Mouse (Mus musculus) brain, embryonic 14.5 days (tissue): Measurements from ENCODE around the gene Rras.

Source experiments
- CTCF ChIP-seq: fragments of 200-500 bp; IDR thresholded peaks from 2 replicates; pipeline ENCODE4 v1.5.1; 2012; ENCODE audit warnings: inconsistent platforms, mild to moderate bottlenecking, moderate library complexity, borderline replicate concordance; ENCODE audit not compliant: insufficient read depth, insufficient read length; ENCODE audit errors: extremely low read depth
- POLR2A ChIP-seq: fragments of 200-500 bp; IDR thresholded peaks from 2 replicates; pipeline ENCODE4 v1.6.1; 2012; ENCODE audit warnings: mild to moderate bottlenecking, inconsistent platforms, borderline replicate concordance; ENCODE audit not compliant: poor library complexity, insufficient read depth, insufficient read length, severe bottlenecking; ENCODE audit errors: extremely low read depth

DNA sequence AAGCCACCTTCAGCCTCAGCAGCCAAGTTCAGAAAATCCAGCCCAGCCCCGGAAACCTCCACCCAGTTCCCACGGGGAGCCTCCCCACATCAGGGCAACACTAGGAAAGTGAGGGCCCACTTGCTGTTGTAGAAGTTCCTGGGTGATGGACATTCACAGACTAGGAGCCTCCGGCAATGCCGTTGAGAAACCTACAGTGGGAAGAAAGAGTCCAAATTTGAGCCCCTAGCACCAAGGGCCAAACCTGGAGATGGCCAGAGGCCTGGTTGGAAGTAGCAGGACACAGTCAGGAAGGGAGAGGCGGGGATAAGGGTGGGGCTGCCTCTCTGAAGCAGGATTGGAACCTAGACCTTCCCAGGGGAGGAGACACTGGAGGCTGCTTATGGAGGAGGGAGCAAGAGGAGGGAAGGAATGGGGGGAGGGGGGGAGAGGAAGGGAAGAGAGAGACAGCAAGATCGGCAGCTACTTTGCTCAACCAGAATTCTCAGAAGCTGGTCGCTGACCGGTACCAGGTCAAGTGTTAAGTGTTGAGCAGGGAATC, 1.3 kb downstream of the Rras start:
- no peak for TF ChIP-seq CTCF
- TF ChIP-seq POLR2A = no peak
